Mouse (Mus musculus) T-helper 2 cell (primary cell): ENCODE measurements around the gene Gm10073.
"Not testable (repeated sequence)": the region's sequence is repeated elsewhere in the genome, so short reads cannot be mapped to it uniquely, and the experiment has no call there.

Experiments
- in situ Hi-C: fragments of 300-600 bp; cut with MboI, MseI; formaldehyde crosslinking; loops from one replicate; pipeline ENCODE4 v1.15.1; 2025; ENCODE audit warnings: high pct_unique_total_duplicates

The Gm10073 gene

DNA sequence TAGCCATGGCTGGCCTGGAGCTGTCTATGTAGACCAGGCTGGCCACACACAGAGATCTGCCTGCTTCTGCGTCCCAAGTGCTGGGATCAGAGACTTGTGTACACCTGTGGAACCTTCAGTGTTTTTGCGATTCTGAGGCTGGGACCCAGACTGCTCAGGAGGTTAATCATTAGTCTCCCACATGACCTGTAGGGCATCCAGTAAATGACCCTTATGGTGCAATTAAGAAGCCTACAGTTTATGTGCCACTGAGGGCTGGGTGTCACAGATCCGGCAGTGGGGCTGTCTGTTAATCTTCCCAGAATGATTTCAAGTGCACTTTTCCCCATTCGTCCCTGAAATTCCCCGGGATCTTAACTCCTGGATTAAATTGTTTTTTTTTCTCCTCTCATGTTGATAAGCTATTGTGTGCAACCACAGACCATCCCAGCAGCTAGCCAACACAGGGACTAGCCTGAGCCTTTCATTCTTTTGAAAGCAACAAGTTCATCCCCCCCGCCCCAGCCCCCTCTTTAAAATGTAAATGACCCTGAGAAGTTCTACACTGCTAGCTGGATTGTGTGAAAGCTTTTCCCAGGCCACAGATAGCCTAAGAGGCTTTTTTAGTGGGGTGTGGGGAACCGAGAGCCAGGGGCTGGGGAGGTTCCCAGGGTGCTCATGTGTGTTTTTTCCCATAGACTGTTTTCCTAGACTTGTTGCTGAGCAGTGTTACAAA, 26.2 kb upstream of the Gm10073 start:
- in situ Hi-C loops = loop anchor here (10.0 kb wide), 1 partner anchor 595 kb away; no protein-coding TSS in a partner anchor

DNA sequence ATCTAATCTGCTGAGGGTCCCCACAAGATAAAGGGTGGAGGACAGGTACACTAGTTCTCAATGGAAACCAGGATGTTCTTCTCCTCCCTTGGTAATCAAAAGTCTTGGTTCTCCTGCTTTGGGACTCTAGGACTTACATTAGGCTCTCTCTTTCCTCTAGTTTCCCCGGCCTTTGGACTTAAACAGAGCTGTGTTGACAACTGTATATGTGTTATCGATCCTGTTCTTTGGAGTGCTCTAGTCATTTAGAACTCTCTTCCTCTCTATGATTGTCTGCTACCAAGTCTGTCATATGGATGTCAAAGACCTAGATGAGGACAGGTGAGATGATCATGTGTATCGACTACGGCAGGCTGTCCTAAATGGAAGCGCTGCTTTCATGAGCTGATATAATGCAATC, 23.8 kb upstream of the Gm10073 start:
- in situ Hi-C loops = loop anchor here (10.0 kb wide), 1 partner anchor 598 kb away; no protein-coding TSS in a partner anchor

- in situ Hi-C loops = loop anchor here (10.0 kb wide), 1 partner anchor 599 kb away; no protein-coding TSS in a partner anchor
Measured at GRCm38 (mm10) chr8:106595623-106596022, 22.4 kb upstream of the Gm10073 start.

DNA sequence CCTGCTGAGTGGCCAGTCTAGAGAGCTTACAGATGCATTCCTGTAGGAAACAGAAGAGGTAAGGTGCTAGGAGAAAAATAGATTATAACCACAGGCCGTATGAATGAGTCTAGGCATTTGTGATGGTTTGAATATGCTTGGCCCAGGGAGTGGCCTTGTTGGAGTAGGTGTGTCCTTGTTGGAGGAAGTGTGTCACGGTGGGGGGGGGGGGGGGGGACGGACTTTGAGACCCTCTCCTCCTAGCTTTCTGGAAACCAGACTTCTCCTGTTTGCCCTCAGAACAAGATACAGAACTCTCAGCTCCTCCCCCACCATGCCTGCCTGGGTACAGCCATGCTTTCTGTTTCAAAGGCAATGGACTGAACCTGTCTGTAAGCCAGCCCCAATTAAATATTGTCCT, 19.2 kb upstream of the Gm10073 start:
- in situ Hi-C loops = loop anchor here (10.0 kb wide), 1 partner anchor 602 kb away; no protein-coding TSS in a partner anchor

DNA sequence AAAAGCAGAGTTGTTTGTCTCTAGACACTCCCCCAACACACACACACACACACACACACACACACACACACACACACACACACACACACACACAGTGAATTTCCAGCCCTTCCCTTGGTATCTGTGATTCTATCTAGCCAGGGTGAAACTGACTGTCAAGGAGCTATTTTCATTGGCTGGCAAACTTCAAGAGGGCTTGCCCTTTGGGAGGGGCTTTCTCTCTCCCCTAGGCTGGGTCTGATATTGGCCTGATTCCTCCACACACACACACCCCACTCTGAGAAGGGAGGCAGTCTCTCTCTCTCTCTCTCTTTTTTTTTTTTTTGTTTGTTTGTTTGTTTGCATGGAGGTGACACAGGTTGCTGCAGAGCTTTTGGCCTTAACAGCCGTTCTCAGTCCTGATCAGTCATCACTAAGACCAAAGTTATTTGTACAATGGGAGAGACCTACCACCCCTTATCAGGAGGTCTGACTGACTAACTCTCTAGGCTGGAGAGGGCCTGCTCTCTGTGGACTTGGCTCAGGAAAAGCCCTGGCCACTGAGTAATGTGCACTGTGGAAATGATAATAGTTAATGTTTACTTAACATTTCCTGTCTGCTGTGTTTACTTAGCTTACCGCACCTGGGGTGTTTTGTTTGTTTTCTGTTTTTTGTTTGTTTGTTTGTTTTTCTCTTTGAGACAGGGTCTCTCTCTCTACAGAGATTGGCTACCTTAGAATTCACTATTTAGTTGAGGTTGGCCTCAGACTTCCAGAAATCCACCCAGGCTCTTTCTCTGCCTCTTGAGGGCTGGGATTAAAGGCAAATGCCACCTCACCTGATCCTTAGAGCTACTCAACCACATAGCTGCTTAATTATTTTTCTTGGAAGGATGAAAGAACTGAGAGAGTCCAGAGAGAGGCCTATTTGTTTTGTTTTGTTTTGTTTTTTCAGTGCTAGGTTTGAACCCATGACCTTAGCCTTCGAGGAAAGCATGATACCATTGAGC, 15.5 kb upstream of the Gm10073 start:
- in situ Hi-C loops = no loop called here

DNA sequence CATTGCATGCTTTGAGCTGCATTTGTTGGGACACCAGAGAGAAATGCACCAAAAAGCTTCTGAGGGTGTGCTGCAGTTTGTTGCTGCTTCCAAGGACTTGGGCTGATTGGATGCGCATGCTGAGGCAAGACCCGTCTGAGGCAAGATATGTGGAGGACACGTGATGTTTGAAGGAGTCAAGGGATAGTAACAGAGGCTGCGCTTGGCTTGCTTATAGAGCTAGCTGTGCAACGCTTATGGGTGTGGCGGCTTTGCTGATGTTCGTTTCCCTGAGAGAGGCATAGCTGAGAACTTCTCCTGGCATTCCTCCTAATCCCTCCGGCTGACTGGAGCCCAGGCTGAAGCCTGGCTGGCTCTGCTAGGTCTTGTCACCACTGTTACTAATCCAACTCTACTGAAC, 13.6 kb upstream of the Gm10073 start:
- in situ Hi-C loops = no loop called here

DNA sequence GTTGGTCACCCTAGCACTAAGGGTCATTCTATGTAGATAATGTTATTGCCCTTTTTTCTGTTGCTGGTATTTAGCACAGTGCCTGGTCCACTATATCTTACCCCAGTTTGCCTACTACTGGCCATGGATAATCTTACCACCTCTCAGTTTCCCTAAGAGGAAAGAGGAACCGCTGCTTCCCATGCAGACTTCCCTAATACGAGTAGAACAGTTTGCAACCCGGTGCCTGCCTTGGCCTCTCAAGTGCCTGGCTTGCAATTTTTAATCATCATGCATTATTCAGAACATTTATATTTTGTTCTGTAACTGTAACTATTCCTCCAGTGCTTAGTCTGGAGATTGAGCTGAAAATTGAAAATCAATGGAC, 12.4 kb upstream of the Gm10073 start:
- in situ Hi-C loops = no loop called here

GRCm38 (mm10) chr8:106584942-106585670, 11.8 kb upstream of the Gm10073 start:
- in situ Hi-C loops = no loop called here

DNA sequence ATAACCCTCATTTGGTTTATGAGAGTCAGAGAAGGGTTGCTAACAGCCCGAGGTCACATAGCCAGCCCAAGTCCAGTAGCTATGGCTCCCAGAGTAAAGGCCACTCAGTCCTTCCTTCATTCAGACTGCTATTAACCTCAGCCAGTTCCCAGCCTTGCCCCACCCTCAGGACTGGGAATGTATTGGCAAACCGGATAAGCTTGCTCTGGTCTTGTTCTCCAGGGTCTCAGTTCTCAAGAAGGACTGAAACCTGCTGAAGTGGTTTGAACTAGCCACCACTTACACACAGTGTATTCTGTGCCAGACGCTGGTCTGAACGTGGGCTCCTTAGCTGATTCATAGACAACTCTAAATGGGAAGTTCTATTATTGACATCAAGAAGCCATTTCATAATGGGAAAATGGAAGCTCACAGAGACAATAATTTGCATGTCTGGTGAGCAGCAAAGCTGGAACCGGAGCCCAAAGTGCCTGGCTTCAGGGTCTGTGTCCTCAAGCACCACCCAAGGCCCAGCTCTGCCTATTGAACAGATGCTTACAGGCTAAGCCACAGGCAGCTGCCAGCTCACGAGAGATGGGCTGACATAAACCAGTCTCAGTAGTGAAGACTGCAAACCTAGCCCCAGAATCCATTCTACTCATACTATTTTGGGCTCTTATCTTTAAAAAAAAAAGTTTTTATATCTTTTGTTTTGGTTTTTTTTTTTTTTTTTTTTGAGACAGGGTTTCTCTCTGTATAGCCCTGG, 8.3 kb upstream of the Gm10073 start:
- in situ Hi-C loops = no loop called here

GRCm38 (mm10) chr8:106579510-106579909, 6.2 kb upstream of the Gm10073 start:
- in situ Hi-C loops = no loop called here

- in situ Hi-C loops = no loop called here
Measured at GRCm38 (mm10) chr8:106576849-106577555, 3.7 kb upstream of the Gm10073 start.

DNA sequence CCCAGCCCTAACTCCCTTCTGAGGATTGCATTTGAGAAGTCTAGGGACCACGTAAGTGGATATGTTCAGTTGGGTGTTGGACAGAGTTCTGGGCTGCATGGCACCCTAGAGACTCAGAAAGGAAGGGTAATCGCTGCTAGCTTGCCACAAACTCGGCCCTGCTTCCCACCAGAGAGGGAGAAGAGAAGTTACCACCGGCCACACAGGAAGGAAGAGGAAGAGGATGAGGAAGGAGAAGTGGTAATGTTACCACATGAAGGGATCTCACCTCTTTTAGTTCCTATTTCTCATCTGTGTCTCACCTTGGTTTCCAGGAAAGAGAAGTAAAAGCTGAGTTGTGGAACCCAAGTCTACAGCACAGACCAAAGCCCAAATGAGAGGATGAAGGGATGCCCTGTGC, 1.0 kb upstream of the Gm10073 start:
- in situ Hi-C loops = no loop called here

DNA sequence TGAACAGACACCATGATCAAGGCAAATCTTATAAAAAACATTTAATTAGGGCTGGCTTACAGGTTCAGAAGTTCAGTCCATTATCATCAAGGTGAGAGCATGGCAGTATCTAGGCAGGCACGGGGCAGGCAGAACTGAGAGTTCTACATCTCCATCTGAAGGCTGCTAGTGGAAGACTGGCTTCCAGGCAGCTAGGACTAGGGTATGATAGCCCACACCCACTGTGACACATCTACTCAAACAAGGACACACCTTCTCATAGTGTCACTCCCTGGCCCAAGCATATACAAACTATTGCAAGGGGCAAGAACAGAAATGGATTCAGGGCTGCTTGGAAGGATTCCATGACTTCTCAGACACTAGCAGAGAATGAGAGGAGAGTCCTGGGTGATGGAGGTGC, 1.1 kb downstream of the Gm10073 start:
- in situ Hi-C loops = not testable (repeated sequence)

- in situ Hi-C loops = no loop called here
Measured at GRCm38 (mm10) chr8:106571551-106572172, 1.6 kb downstream of the Gm10073 start.

GRCm38 (mm10) chr8:106570386-106570785, 2.9 kb downstream of the Gm10073 start:
- in situ Hi-C loops = no loop called here

- in situ Hi-C loops = no loop called here
Measured at GRCm38 (mm10) chr8:106569006-106569405, 4.3 kb downstream of the Gm10073 start.

GRCm38 (mm10) chr8:106563691-106564182, 9.5 kb downstream of the Gm10073 start:
- in situ Hi-C loops = loop anchor here (5.0 kb wide), 1 partner anchor 84 kb away; no protein-coding TSS in a partner anchor

DNA sequence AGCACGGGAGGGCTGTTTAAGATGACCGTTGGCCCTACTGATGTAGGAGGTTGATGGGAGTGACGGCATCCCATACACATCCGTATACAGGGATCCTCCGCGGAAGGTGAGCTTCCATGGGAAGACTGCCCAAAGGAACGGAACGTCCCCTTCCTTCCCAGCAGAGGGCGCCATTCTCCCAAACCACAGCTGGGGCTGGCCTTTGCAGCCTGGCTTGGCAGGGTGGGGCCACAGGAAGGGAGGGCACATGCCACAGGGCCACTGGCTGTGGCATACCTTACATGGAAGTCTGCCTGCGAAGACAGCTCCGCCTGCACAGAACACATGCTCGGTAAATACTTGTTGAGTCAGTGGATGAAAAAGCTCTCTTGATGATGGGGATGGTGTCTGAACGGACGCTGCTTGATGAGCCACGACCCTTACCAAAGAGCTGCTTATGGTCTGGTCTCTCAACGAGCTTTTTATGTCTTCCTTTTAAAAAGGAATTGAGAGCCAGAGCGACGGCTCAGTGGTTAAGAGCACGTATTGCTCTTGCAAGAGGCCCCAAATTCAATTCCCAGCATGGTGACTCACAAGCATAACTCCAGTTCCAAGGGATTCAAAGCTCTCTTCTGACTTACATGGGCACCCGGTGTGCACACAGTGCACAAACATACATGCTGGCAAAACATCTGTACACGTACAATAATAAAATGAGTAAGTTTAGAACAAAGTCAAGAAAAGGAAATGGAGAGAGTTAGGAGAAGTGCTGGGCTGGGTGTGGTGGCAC, 12.0 kb downstream of the Gm10073 start:
- in situ Hi-C loops = loop anchor here (5.0 kb wide), 1 partner anchor 86 kb away; no protein-coding TSS in a partner anchor

DNA sequence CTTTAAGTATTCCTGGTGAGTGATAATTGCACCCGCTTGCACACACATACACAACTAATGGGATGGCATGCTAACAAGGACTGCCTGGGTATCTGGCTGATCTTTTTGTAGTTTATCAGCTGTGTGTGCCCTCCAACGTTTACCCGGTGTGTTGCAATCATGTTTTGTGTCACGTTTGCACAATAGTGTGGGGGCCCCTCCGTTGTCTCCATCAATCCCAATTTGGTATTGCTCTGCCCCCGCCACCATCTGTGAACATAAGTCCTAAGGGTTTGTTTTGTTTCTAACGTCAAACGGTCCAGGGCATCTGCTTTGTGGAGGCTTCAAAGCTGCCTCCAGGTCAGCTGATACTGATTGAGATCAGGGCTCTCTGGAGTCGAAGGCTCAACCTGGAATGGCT, 13.4 kb downstream of the Gm10073 start:
- in situ Hi-C loops = loop anchor here (5.0 kb wide), 1 partner anchor 87 kb away; no protein-coding TSS in a partner anchor
